Mouse (Mus musculus) 416B (cell line): ENCODE measurements at regions not wholly inside any gene's neighbourhood (a gene's known extent, or its start where the extent isn't known, plus 50 kb on each side); places are given as distances from the start of the nearest gene placed in this dataset.
"Not testable (repeated sequence)": the region's sequence is repeated elsewhere in the genome, so short reads cannot be mapped to it uniquely, and the experiment has no call there.

Source experiments
- DNase-seq: peaks from one replicate; pipeline ENCODE4 v3.0.0; 2011; ENCODE audit warnings: low read depth

GRCm38 (mm10) chr13:4858341-4858740 lies 249.4 kb upstream of the Akr1e1 start:
- no peak for DNase-seq

GRCm38 (mm10) chr13:4839481-4839880 lies 230.5 kb upstream of the Akr1e1 start:
- DNase-seq = not testable (repeated sequence)

- DNase-seq = no peak
Measured at GRCm38 (mm10) chr13:4826756-4827155, 217.8 kb upstream of the Akr1e1 start.

GRCm38 (mm10) chr13:4825749-4826148 lies 216.8 kb upstream of the Akr1e1 start:
- DNase-seq = not testable (repeated sequence)

- no peak for DNase-seq
Measured at GRCm38 (mm10) chr13:4806876-4807275, 197.9 kb upstream of the Akr1e1 start.

- DNase-seq = no peak
Measured at GRCm38 (mm10) chr13:4800666-4801065, 191.7 kb upstream of the Akr1e1 start.

GRCm38 (mm10) chr13:4791139-4791538 lies 182.2 kb upstream of the Akr1e1 start:
- no peak for DNase-seq

GRCm38 (mm10) chr13:4790414-4790813 lies 181.4 kb upstream of the Akr1e1 start:
- DNase-seq = peak; percentile 87

- DNase-seq = peak; percentile 52
Measured at GRCm38 (mm10) chr13:4783290-4783689, 174.3 kb upstream of the Akr1e1 start.

GRCm38 (mm10) chr13:4778264-4778823 lies 169.4 kb upstream of the Akr1e1 start:
- not testable (repeated sequence) for DNase-seq

- DNase-seq = peak; percentile 69
Measured at GRCm38 (mm10) chr13:4776855-4777254, 167.9 kb upstream of the Akr1e1 start.

GRCm38 (mm10) chr13:4772324-4772723 lies 163.3 kb upstream of the Akr1e1 start:
- no peak for DNase-seq

GRCm38 (mm10) chr13:4771120-4772075 lies 162.4 kb upstream of the Akr1e1 start:
- DNase-seq = peak; percentile 97

- DNase-seq = no peak
Measured at GRCm38 (mm10) chr13:4759965-4760364, 151.0 kb upstream of the Akr1e1 start.

GRCm38 (mm10) chr13:4756529-4756928 lies 147.6 kb upstream of the Akr1e1 start:
- no peak for DNase-seq

GRCm38 (mm10) chr13:4742930-4743329 lies 134.0 kb upstream of the Akr1e1 start:
- DNase-seq = no peak

GRCm38 (mm10) chr13:4716299-4716698 lies 107.3 kb upstream of the Akr1e1 start:
- DNase-seq = not testable (repeated sequence)

- DNase-seq = no peak
Measured at GRCm38 (mm10) chr13:4714724-4715123, 105.8 kb upstream of the Akr1e1 start.

- peak; percentile 70 for DNase-seq
Measured at GRCm38 (mm10) chr13:4712698-4713097, 103.7 kb upstream of the Akr1e1 start.

GRCm38 (mm10) chr13:4699591-4699990 lies 90.6 kb upstream of the Akr1e1 start:
- not testable (repeated sequence) for DNase-seq

GRCm38 (mm10) chr13:4666375-4667140 lies 57.6 kb upstream of the Akr1e1 start:
- peak; percentile 66 for DNase-seq

GRCm38 (mm10) chr13:4663390-4663789 lies 54.4 kb upstream of the Akr1e1 start:
- no peak for DNase-seq
